Mouse (Mus musculus): ENCODE measurements around the gene Gp1ba.

DNA sequence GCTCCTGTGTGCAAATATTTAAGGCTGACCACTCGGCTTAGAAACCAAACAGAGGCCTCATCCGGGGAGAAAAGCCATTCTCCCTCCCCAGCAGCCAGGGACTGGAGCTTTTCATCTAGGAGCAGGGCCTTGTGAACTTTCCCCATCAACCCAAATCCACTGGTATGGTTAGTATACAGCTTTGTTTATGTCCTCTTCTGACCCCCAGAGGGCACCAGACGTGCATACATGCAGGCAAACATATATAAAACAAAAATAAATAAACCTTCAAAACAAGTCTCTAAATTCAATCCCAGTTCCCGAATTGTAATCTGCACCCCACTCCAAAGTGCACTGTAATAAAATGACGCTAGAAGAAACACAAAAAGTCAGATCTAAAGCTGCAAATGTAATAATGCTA, 9.4 kb upstream of the Gp1ba start:
- TF ChIP-seq CTCF (IDR thresholded peaks at IDR 0.05; ENCODE audit: low read depth, low read length): no peak
- no peak for TF ChIP-seq TAL1 (conservative IDR thresholded peaks at IDR 0.05; ENCODE audit: low read depth, low read length)
- TF ChIP-seq GATA1 (IDR thresholded peaks at IDR 0.05; ENCODE audit: borderline replicate concordance, low read length): no peak
- TF ChIP-seq POLR2AphosphoS5 (IDR thresholded peaks at IDR 0.05; ENCODE audit: insufficient replicate concordance, low read depth, low read length): no peak

All from G1E (cell line).